Mouse (Mus musculus): ENCODE data around the gene Chn1.
"Not testable (repeated sequence)": the region's sequence is repeated elsewhere in the genome, so short reads cannot be mapped to it uniquely, and the experiment has no call there.

GRCm38 (mm10) chr2:73800127-73800526 lies 25.0 kb upstream of the Chn1 start:
- TF ChIP-seq SIN3A (IDR thresholded peaks at IDR 0.05; ENCODE audit: low read length); MAZ (IDR thresholded peaks at IDR 0.05; ENCODE audit: low read depth, low read length); CHD2 (IDR thresholded peaks at IDR 0.05; ENCODE audit: low read length); CTCF (conservative IDR thresholded peaks at IDR 0.05 in 1 of 2, IDR thresholded peaks at IDR 0.05 in 1 of 2; ENCODE audit: low read depth in 2 of 2, low read length in 2 of 2): not testable (repeated sequence)
